Comparison of ENCODE assay signal across 18 mouse cellular contexts in the genomic region with DNA sequence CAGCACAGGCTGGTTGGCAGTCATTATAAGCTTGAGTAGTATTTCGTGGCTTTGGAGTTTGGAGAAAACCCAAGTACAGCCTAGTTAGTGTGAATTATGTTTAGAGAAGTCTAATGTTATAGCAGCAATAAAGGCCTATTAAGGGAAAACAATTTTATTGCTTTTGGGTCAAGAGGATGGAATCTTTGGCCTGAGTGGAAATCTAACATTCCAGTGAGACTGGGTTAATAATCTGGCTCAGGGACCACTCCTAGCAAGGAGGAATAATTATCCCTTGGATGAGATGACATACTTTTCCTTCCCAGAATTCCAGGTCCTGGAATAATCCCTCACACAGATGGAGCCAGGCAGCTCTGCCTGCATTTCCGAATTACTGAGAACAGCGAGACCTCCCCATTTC. TPM values are rescaled to one million over a fixed set of nuclear protein-coding genes. Genes with fewer than 3 reads are reported as not detected.
"Had no signal": no experiment of that assay in that cellular context is flagged by ENCODE, and none has a peak within 500 bp of the region (broad histone marks: within the 10 kb centered on the region; RNA-seq: fewer than 3 reads in every experiment).

No protein-coding gene starts in this region.

- H3K36me3 ChIP-seq: liver, embryonic 13.5 days; lung, embryonic 15.5 days; midbrain, embryonic 15.5 days; neural tube, embryonic 12.5 days had no signal

- H3K9ac ChIP-seq: liver, embryonic 13.5 days; liver, postnatal 0 days; lung, embryonic 15.5 days; midbrain, embryonic 15.5 days; neural tube, embryonic 12.5 days had no signal

- ATAC-seq: liver, postnatal 0 days; midbrain, embryonic 15.5 days had no signal

- H3K9me3 ChIP-seq: liver, embryonic 13.5 days; lung, embryonic 15.5 days; midbrain, embryonic 15.5 days; neural tube, embryonic 12.5 days had no signal

- DNase-seq: kidney, adult 11 months; liver; liver, embryonic 13.5 days; liver, postnatal 0 days; lung, postnatal 14 days; thymus, postnatal 4 days had no signal

- H3K27ac ChIP-seq: liver, embryonic 13.5 days; lung, embryonic 15.5 days; macrophage; midbrain, embryonic 15.5 days; neural tube, embryonic 12.5 days; stomach, postnatal 0 days had no signal

- H3K4me1 ChIP-seq: liver, embryonic 13.5 days; lung, embryonic 15.5 days; midbrain, embryonic 15.5 days; neural tube, embryonic 12.5 days had no signal

- H3K4me2 ChIP-seq: liver, embryonic 13.5 days; lung, embryonic 15.5 days; midbrain, embryonic 11.5 days; midbrain, embryonic 15.5 days; neural tube, embryonic 12.5 days had no signal

- H3K4me3 ChIP-seq: liver, embryonic 13.5 days; lung, embryonic 15.5 days; megakaryocyte, embryonic 14.5 days; midbrain, embryonic 15.5 days; neural tube, embryonic 12.5 days had no signal

- H3K27me3 ChIP-seq: liver, embryonic 13.5 days; lung, embryonic 15.5 days; neural tube, embryonic 12.5 days had no signal

RNA-seq across cellular contexts. Expression of a gene that starts 11.0 kb away (rescaled TPM):
- total RNA-seq: layer of hippocampus, adult 18-20 months; layer of hippocampus, postnatal 10 days; left cerebral cortex, postnatal 36 days; monocyte, adult 5-6 weeks; neutrophil, adult 5-6 weeks had no signal
- polyA plus RNA-seq: liver, embryonic 13.5 days; liver, postnatal 0 days; lung, embryonic 15.5 days; midbrain, embryonic 11.5 days; midbrain, embryonic 15.5 days; neural tube, embryonic 12.5 days; stomach, postnatal 0 days had no signal
